Mouse (Mus musculus): ENCODE data around the gene Bag3.
"Not testable (repeated sequence)": the region's sequence is repeated elsewhere in the genome, so short reads cannot be mapped to it uniquely, and the experiment has no call there.

Bag3 gene

GRCm38 (mm10) chr7:128538196-128538595 is 14.8 kb downstream of the Bag3 start:
- no peak for DNase-seq

GRCm38 (mm10) chr7:128538769-128539168 is 15.4 kb downstream of the Bag3 start:
- DNase-seq: no peak

- no peak for DNase-seq
These were observed 16.7 kb downstream of the Bag3 start for GRCm38 (mm10) chr7:128540111-128540510.

- DNase-seq: peak in 1 of 2 experiments; percentile 51
These were observed 17.3 kb downstream of the Bag3 start for GRCm38 (mm10) chr7:128540734-128541133.

GRCm38 (mm10) chr7:128541186-128541585 is 17.8 kb downstream of the Bag3 start:
- peak; percentile 33 to 58 for DNase-seq

- DNase-seq: no peak
These were observed 18.4 kb downstream of the Bag3 start for GRCm38 (mm10) chr7:128541771-128542170.

- DNase-seq: no peak
These were observed 19.1 kb downstream of the Bag3 start for GRCm38 (mm10) chr7:128542488-128542887.

- DNase-seq: no peak
These were observed 19.9 kb downstream of the Bag3 start for GRCm38 (mm10) chr7:128543148-128543855.

- no peak for DNase-seq
These were observed 20.5 kb downstream of the Bag3 start for GRCm38 (mm10) chr7:128543961-128544360.

GRCm38 (mm10) chr7:128544566-128545262 is 21.3 kb downstream of the Bag3 start:
- DNase-seq: no peak

GRCm38 (mm10) chr7:128546031-128546430 is 22.6 kb downstream of the Bag3 start:
- DNase-seq: no peak

GRCm38 (mm10) chr7:128549137-128549536 is 25.7 kb downstream of the Bag3 start:
- no peak for DNase-seq

GRCm38 (mm10) chr7:128550328-128551086 is 27.1 kb downstream of the Bag3 start:
- no peak for DNase-seq

- no peak for DNase-seq
These were observed 27.7 kb downstream of the Bag3 start for GRCm38 (mm10) chr7:128551087-128551457.

GRCm38 (mm10) chr7:128553105-128553705 is 29.8 kb downstream of the Bag3 start:
- DNase-seq: no peak

GRCm38 (mm10) chr7:128554502-128554901 is 31.1 kb downstream of the Bag3 start:
- no peak for DNase-seq

GRCm38 (mm10) chr7:128555141-128555750 is 31.8 kb downstream of the Bag3 start:
- DNase-seq: peak in 1 of 2 experiments; percentile 40

- no peak for DNase-seq
These were observed 33.6 kb downstream of the Bag3 start for GRCm38 (mm10) chr7:128556923-128557430.

- DNase-seq: peak; percentile 54 to 60
These were observed 40.0 kb downstream of the Bag3 start for GRCm38 (mm10) chr7:128563373-128563772.

GRCm38 (mm10) chr7:128566311-128566710 is 42.9 kb downstream of the Bag3 start:
- DNase-seq: peak; percentile 26 to 41

- no peak for DNase-seq
These were observed 44.3 kb downstream of the Bag3 start for GRCm38 (mm10) chr7:128567561-128568244.

- not testable (repeated sequence) for DNase-seq
These were observed 46.0 kb downstream of the Bag3 start for GRCm38 (mm10) chr7:128569429-128569828.

All from kidney, postnatal 4 days (tissue).